Mouse (Mus musculus): ENCODE measurements around the gene Fignl1. TPM values are rescaled to one million over a fixed set of nuclear protein-coding genes. Genes with fewer than 3 reads are reported as not detected.

The Fignl1 gene
- not detected for polyA plus RNA-seq (2014; fragmentation: Illumina TruSeq; extraction: RNeasy Lipid Tissue Mini Kit (QIAGEN cat#74804); ENCODE audit: low read depth, low replicate concordance)

DNA sequence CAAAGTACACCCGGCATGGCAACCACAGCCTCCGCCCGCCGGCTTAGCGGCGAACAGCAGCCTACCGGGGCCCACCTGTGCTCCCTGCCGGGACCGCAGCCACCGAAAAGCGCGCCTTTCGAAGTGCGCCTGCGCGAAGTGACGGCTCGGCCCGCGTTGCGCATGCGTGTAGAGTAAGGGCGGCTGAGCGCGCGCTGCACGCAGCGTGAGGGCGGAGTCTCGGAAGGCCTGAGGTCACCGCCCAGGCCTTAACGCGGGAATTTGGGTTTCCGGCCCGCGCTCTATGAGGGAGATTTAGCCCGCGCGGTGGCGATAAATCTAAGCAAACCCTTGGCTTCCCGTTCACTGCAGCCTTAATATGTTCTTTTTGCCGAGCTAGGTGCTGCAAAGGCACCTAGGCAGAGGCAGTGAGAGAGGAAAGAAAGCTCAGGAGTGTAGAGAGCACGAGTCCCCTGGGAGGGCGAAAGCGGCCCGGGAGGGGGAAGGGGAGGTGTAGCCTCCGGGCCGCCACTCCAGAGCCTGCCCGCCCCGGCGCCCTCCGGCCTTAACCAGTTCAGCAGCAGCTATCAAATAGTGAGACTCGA is at the start of gene Fignl1:
Gene Fignl1 (minus strand): TSS at position 143 of the 584 bp plus-strand sequence.

Other genes starting within 250 kb of the Fignl1 start
- gene 4930512M02Rik, start 181.1 kb downstream of the Fignl1 start, polyA plus RNA-seq (2014; fragmentation: Illumina TruSeq; extraction: RNeasy Lipid Tissue Mini Kit (QIAGEN cat#74804); ENCODE audit: low read depth, low replicate concordance) = not detected
- 2.0 TPM for gene Ikzf1, start 124.0 kb downstream of the Fignl1 start, polyA plus RNA-seq (2014; fragmentation: Illumina TruSeq; extraction: RNeasy Lipid Tissue Mini Kit (QIAGEN cat#74804); ENCODE audit: low read depth, low replicate concordance)
- 148 TPM for gene Ddc, start 89.2 kb upstream of the Fignl1 start, polyA plus RNA-seq (2014; fragmentation: Illumina TruSeq; extraction: RNeasy Lipid Tissue Mini Kit (QIAGEN cat#74804); ENCODE audit: low read depth, low replicate concordance)
- gene Grb10, start 229.7 kb upstream of the Fignl1 start, polyA plus RNA-seq (2014; fragmentation: Illumina TruSeq; extraction: RNeasy Lipid Tissue Mini Kit (QIAGEN cat#74804); ENCODE audit: low read depth, low replicate concordance) = 2.4 TPM

Data from liver, adult 10 weeks (tissue).